Mouse (Mus musculus) ES-E14 (cell line): ENCODE data around the gene Zfp423.

Experiments
- CHD2 ChIP-seq: IDR thresholded peaks from 2 replicates; pipeline ENCODE4 v1.6.1; 2014; ENCODE audit warnings: mild to moderate bottlenecking, low read depth, low read length, inconsistent platforms
- HCFC1 ChIP-seq: IDR thresholded peaks from 2 replicates; pipeline ENCODE4 v1.6.1; 2012; ENCODE audit warnings: low read length, inconsistent platforms, borderline replicate concordance; ENCODE audit not compliant: insufficient read depth
- ZC3H11A ChIP-seq: IDR thresholded peaks from 2 replicates; pipeline ENCODE4 v1.6.1; 2012; ENCODE audit warnings: low read depth, mild to moderate bottlenecking, inconsistent platforms, low read length, borderline replicate concordance
- ZNF384 ChIP-seq: IDR thresholded peaks from 2 replicates; pipeline ENCODE4 v1.6.1; 2012; ENCODE audit warnings: low read depth, low read length, inconsistent platforms

- TF ChIP-seq HCFC1 (no peak), ZC3H11A (no peak), CHD2 (no peak), ZNF384 (no peak)
Measured at GRCm38 (mm10) chr8:87957871-87958450, 1.4 kb downstream of the Zfp423 start.
